Mouse (Mus musculus): ENCODE measurements around the gene Pbx1. TPM values are rescaled to one million over a fixed set of nuclear protein-coding genes. Genes with fewer than 3 reads are reported as not detected.

Gene Pbx1
- total RNA-seq, 1 experiment from 2014 or later = 44.5 TPM

- ATAC-seq (replicated peaks in 1 of 2; ENCODE audit: insufficient read depth in 1 of 2, low FRiP score in 2 of 2, low TSS enrichment in 1 of 2, low read depth in 1 of 2, poor library complexity in 2 of 2, severe bottlenecking in 2 of 2) = no peak
Measured at GRCm38 (mm10) chr1:168370966-168371365, 61.1 kb downstream of the Pbx1 start.

- no peak for ATAC-seq (replicated peaks in 1 of 2; ENCODE audit: insufficient read depth in 1 of 2, low FRiP score in 2 of 2, low TSS enrichment in 1 of 2, low read depth in 1 of 2, poor library complexity in 2 of 2, severe bottlenecking in 2 of 2)
Measured at GRCm38 (mm10) chr1:168366261-168366660, 65.8 kb downstream of the Pbx1 start.

- no peak for ATAC-seq (replicated peaks in 1 of 2; ENCODE audit: insufficient read depth in 1 of 2, low FRiP score in 2 of 2, low TSS enrichment in 1 of 2, low read depth in 1 of 2, poor library complexity in 2 of 2, severe bottlenecking in 2 of 2)
Measured at GRCm38 (mm10) chr1:168364325-168364724, 67.7 kb downstream of the Pbx1 start.

- no peak for ATAC-seq (replicated peaks in 1 of 2; ENCODE audit: insufficient read depth in 1 of 2, low FRiP score in 2 of 2, low TSS enrichment in 1 of 2, low read depth in 1 of 2, poor library complexity in 2 of 2, severe bottlenecking in 2 of 2)
Measured at GRCm38 (mm10) chr1:168363053-168363452, 69.0 kb downstream of the Pbx1 start.

DNA sequence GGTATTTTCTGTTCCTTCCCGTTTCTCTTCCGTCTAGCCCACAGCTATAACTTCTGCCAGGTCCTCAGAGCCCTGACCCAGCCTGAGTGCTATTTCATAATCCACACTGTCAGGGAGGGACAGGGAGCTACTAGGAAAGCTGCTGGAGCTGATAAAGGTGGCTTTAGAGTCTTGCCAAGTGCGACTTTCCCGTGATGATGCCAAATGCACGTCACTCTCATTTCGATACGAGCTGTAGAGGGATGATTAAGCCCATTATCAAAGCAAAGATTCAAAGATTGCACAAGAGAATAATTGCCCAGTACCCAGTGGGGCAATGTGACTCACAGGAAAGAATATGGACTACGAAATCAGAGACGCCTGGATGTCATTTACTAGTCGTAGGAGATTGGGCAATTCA, 69.6 kb downstream of the Pbx1 start:
- peak in 1 of 2 experiments; percentile 60; a peak in 1 of 4 replicates for ATAC-seq (replicated peaks in 1 of 2; ENCODE audit: insufficient read depth in 1 of 2, low FRiP score in 2 of 2, low TSS enrichment in 1 of 2, low read depth in 1 of 2, poor library complexity in 2 of 2, severe bottlenecking in 2 of 2)

- no peak for ATAC-seq (replicated peaks in 1 of 2; ENCODE audit: insufficient read depth in 1 of 2, low FRiP score in 2 of 2, low TSS enrichment in 1 of 2, low read depth in 1 of 2, poor library complexity in 2 of 2, severe bottlenecking in 2 of 2)
Measured at GRCm38 (mm10) chr1:168357680-168358611, 74.1 kb downstream of the Pbx1 start.

DNA sequence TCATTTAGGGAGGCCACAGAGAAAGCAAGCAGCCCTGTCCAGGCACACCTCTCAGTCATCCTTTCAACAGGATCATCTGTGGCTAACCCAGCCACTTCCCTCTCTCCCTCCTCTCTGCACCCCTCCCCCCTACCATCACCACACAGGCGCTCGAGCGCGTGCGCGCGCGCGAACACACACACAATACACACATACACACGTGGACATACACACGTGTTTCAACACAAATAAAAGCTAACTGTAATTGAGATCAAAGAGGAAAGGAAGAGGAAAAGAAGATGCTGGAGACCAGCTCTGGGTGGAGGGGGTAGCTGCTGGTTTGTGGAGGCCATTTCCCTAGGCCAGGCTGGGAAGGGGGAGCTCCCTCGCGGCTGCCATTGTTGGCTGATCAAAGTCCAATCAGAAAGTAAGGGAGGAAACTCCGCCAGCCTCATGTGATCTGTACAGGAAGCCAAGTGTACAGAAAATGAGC, 75.1 kb downstream of the Pbx1 start:
- 0 out of 4 replicates have a peak, but pooled peaks of 1 of the 2 experiments have one; percentile 38 for ATAC-seq (replicated peaks in 1 of 2; ENCODE audit: insufficient read depth in 1 of 2, low FRiP score in 2 of 2, low TSS enrichment in 1 of 2, low read depth in 1 of 2, poor library complexity in 2 of 2, severe bottlenecking in 2 of 2)

DNA sequence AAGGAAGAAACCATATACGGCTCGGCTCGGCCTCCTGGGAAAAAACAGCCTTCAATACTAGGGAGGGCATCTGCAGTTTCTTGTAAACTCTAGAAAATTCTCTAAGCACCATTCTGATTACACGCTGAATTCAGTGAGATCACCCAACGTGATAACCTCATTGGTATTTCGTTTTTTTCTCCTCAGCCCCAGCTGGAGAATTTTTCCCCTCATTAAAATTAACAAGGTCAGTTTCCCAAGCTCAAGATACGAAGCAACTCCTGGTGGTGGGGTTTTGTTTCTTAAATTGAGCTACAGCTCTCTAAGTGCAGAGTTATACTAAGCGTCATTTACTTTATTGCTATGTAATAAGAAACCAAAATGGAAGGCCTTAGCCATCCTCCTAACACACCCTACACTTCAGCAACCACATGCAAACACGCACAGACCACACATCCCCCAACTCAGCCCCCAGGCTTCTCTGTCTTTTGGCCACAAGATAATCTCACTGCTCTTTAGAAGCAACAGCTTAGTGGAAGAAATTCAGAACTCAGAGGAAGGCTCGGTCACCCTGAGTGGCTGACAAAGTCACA, 76.0 kb downstream of the Pbx1 start:
- no peak for ATAC-seq (replicated peaks in 1 of 2; ENCODE audit: insufficient read depth in 1 of 2, low FRiP score in 2 of 2, low TSS enrichment in 1 of 2, low read depth in 1 of 2, poor library complexity in 2 of 2, severe bottlenecking in 2 of 2)

DNA sequence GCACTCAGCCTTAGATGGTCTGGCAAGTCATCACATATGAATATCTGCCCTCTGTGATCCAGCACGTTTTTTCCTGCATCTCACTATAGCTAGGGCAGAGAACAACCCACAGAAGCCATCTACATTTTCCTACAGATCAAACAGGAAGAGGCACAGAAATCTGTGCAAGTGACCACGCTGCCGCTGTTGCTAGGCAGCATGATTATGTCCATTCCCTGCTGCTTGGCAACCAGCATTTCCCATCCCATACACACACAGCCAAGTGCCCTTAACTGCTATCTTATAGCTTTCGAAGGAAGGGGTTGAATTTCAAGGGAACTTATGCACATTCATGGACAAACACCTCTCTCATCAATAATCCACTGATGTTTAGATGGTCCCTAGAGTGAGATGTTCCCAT, 77.1 kb downstream of the Pbx1 start:
- ATAC-seq (replicated peaks in 1 of 2; ENCODE audit: insufficient read depth in 1 of 2, low FRiP score in 2 of 2, low TSS enrichment in 1 of 2, low read depth in 1 of 2, poor library complexity in 2 of 2, severe bottlenecking in 2 of 2) = no peak

DNA sequence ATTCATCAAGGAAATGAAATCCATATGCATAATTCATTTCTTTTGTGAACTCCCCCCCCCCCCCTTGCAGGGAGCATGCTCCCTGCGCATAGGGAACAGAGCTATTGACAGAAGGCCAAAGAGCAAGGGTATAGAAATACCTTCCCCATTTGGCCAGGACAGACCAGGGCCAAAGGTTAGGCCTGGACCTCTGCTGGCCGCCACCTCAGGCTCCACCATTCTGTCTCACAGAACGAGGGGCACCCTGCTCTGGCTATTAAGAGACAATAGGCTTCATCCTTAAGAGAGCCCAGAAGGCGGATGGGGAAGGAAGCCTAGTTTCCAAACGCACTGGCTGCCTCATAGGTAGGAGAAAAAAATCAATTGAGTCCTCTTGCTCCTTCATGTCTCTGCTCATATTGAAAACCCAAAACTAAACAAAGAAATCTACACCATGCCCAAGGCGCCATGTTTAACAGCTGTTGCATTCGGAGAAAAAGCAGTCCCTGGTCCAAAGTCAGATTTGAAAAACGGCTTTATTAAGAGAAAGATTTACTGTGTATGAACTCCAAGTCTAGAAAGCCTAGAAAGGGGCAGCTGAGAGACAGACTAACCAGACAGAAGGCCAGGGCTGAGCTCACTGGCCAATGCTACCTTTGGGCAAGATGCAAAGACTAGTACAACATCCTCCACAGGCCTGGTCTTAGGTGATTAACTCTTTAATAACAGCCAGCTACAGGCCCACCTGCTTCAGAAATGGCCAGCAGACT, 83.9 kb downstream of the Pbx1 start:
- ATAC-seq (replicated peaks in 1 of 2; ENCODE audit: insufficient read depth in 1 of 2, low FRiP score in 2 of 2, low TSS enrichment in 1 of 2, low read depth in 1 of 2, poor library complexity in 2 of 2, severe bottlenecking in 2 of 2) = no peak

DNA sequence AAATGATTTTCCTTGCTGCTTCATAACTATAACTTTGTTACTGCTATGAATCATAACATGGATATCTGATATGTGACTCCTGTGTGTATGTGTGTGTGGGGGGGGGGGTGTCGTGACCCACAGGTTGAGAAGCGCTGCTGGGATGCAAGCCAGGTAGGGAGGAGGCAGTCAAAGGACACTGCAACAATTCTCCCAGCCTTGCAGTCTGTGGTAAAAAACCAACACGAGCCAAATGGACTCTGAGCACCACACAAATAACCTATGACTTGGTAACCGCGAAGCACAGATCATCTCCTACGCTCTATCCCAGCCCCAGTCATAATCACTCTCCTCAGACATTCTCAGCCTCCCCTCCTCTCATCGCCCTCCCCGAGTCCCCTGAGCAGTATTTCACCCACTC, 87.2 kb downstream of the Pbx1 start:
- no peak for ATAC-seq (replicated peaks in 1 of 2; ENCODE audit: insufficient read depth in 1 of 2, low FRiP score in 2 of 2, low TSS enrichment in 1 of 2, low read depth in 1 of 2, poor library complexity in 2 of 2, severe bottlenecking in 2 of 2)

DNA sequence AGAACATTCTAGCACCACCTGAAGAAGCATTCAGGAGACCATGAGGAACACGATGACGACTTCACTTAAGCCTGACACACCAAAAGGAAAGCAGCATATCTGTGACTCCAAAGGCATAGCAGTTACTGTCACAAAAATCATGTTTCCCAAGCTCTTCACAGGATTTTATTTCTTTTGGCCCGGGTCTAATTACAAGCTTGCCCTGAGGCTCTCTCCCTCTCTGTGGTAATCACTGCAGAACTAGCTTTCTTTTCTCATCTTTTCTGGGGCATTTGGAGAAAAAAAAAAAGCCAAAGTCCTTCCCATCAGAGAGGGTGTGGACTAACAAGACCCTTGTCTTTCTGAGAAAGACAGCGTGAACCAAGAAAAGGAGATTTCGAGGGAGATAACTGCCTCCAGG, 87.8 kb downstream of the Pbx1 start:
- no peak for ATAC-seq (replicated peaks in 1 of 2; ENCODE audit: insufficient read depth in 1 of 2, low FRiP score in 2 of 2, low TSS enrichment in 1 of 2, low read depth in 1 of 2, poor library complexity in 2 of 2, severe bottlenecking in 2 of 2)

DNA sequence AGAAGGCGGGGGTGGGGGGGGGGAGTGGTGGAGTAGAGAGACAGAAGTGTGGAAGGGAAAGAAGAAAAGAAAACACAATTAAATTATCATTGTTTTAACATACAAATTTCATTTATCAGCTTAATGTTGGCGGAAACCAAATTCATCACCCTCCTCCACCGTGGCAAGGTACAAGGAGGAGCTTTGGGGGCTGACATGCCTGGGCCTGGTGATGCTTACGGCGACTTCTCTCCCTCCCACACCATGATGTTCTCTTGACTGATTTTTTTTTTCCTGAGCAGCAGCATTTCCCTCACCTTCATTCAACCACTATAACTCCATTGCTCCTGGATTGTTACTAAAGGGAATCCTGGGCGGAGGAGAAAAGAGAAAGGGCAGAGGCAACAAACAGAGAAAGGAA, 89.8 kb downstream of the Pbx1 start:
- ATAC-seq (replicated peaks in 1 of 2; ENCODE audit: insufficient read depth in 1 of 2, low FRiP score in 2 of 2, low TSS enrichment in 1 of 2, low read depth in 1 of 2, poor library complexity in 2 of 2, severe bottlenecking in 2 of 2) = no peak

DNA sequence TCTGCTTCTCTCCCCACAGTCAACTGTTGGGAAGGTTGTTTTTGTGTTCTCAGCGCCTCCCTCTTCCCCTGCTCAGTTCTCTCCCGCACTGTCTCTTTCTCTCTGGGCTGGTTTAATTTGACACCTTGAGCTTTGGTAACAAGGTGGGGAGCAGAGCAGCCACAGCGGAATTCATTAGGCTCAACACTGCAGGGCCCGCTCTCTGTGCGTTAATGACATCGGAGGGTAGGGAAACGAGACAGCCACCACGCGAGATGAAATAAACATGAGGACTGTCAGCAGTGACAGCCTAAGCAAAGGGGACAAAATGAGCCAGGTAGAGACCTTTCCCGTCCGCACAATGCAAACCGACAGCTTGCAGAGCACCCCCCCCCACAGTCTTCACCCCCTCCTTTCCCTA, 90.2 kb downstream of the Pbx1 start:
- no peak for ATAC-seq (replicated peaks in 1 of 2; ENCODE audit: insufficient read depth in 1 of 2, low FRiP score in 2 of 2, low TSS enrichment in 1 of 2, low read depth in 1 of 2, poor library complexity in 2 of 2, severe bottlenecking in 2 of 2)

GRCm38 (mm10) chr1:168341368-168341767, 90.7 kb downstream of the Pbx1 start:
- no peak for ATAC-seq (replicated peaks in 1 of 2; ENCODE audit: insufficient read depth in 1 of 2, low FRiP score in 2 of 2, low TSS enrichment in 1 of 2, low read depth in 1 of 2, poor library complexity in 2 of 2, severe bottlenecking in 2 of 2)

DNA sequence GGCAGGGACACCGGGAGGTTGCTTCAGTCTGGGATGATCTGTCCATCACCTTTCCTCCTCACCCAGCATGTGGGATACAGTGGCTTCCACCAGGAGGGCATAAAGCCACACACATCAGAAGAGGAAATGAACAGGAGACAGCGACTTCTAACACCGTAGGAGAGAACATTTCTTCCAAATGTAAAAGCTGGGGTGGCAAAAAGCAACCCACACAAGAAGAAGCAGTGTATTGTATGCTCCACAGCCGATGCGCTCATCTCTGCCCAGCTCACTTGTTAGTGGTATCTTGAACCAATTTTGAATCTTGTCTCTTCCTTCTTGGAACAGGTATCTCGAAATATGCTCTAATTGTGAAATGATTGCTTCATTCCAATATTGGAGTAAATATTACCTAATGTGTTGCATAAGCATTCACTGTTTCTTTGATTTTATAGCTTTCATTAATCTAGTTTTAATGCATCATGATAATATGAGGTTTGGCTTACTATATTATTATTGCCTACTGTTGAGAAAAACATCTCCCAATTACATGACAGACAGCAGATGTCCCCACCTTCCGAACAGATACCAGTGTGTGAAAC, 95.7 kb downstream of the Pbx1 start:
- ATAC-seq (replicated peaks in 1 of 2; ENCODE audit: insufficient read depth in 1 of 2, low FRiP score in 2 of 2, low TSS enrichment in 1 of 2, low read depth in 1 of 2, poor library complexity in 2 of 2, severe bottlenecking in 2 of 2) = no peak

DNA sequence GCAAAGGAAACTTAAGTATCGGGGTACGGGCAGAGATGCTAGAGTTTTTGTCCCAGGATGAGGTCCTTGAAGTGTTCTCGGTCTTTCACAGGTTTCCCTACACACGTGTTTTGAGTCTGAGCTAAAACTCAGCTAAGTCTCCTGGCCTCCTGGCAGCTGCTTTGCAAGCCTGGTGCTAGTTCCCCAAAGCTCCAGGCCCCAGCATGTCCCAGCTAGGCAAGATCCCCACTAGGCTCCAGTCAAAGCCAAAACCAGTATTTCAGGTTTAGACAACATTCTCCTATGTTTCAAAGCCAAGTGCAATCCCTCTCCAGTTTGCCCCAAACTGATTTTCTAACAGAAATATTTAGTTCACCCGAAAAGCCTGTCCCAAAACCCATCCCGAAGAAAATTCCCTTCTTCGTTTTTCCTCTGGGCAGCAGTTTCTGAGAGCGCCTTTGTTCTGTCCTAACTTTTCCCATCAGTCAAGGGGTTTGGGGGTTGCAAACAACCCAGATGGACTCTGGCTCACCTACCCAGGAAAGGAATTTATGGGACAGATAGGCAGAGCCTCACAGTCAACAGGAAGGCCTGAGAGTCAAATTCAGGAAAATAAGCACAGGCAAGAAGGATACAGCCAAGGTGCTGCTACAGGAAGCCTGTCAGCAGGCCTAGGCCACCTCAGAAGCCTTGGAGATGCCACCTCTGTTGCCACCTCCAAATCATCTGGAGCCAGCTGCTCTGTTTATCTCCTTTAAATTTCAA, 97.1 kb downstream of the Pbx1 start:
- ATAC-seq (replicated peaks in 1 of 2; ENCODE audit: insufficient read depth in 1 of 2, low FRiP score in 2 of 2, low TSS enrichment in 1 of 2, low read depth in 1 of 2, poor library complexity in 2 of 2, severe bottlenecking in 2 of 2) = no peak
